Mouse (Mus musculus) kidney, embryonic 15.5 days (tissue): ENCODE results near the gene Acsbg2. TPM values are rescaled to one million over a fixed set of nuclear protein-coding genes. Genes with fewer than 3 reads are reported as not detected.

Experiments used
- ATAC-seq: fragments of 200-750 bp; cut with Nextera tagmentation; replicated peaks from 2 replicates; pipeline ENCODE4 v1.8.0; 2017; ENCODE audit warnings: moderate TSS enrichment; ENCODE audit not compliant: low FRiP score
- H3K27ac ChIP-seq: fragments of 300-500 bp; sonication (generic); 2 replicates; pipeline ENCODE4 v1.5.1; 2015; ENCODE audit warnings: mild to moderate bottlenecking, inconsistent platforms
- H3K27me3 ChIP-seq: fragments of 300-500 bp; sonication (generic); 2 replicates; pipeline ENCODE4 v1.6.1; 2015; ENCODE audit warnings: inconsistent platforms
- H3K36me3 ChIP-seq: fragments of 300-500 bp; sonication (generic); 2 replicates; pipeline ENCODE4 v1.6.1; 2015; ENCODE audit warnings: inconsistent platforms
- H3K4me1 ChIP-seq: fragments of 300-500 bp; sonication (generic); 2 replicates; pipeline ENCODE4 v1.6.1; 2015; ENCODE audit warnings: inconsistent platforms
- H3K4me2 ChIP-seq: fragments of 300-500 bp; sonication (generic); 2 replicates; pipeline ENCODE4 v1.6.1; 2015; ENCODE audit warnings: moderate library complexity, mild to moderate bottlenecking, inconsistent platforms
- H3K4me3 ChIP-seq: fragments of 300-500 bp; sonication (generic); replicated peaks from 2 replicates; pipeline ENCODE4 v1.5.1; 2015; ENCODE audit warnings: mild to moderate bottlenecking, inconsistent platforms
- H3K9ac ChIP-seq: fragments of 300-500 bp; sonication (generic); 2 replicates; pipeline ENCODE4 v1.6.1; 2015; ENCODE audit warnings: mild to moderate bottlenecking, inconsistent platforms
- H3K9me3 ChIP-seq: fragments of 300-500 bp; sonication (generic); replicated peaks from 2 replicates; pipeline ENCODE4 v1.6.1; 2016; ENCODE audit warnings: inconsistent platforms
- WGBS: fragments of 180-500 bp; shearing (Covaris S2); methylation state at CpG from one replicate; pipeline ENCODE4 v1.1.7; 2015; ENCODE audit warnings: mixed read lengths; 5-methylcytosine and 5-hydroxymethylcytosine counted together
- polyA plus RNA-seq: library from polyadenylated mRNA; unstranded; fragments of >200 nt; fragmentation: Nextera tagmentation; extraction: Ambion mirVana; gene quantifications from 2 replicates; pipeline ENCODE4 v1.2.1, GENCODE M21; 2015

The Acsbg2 gene
- polyA plus RNA-seq, 1 experiment from 2014 or later, result not detected

DNA sequence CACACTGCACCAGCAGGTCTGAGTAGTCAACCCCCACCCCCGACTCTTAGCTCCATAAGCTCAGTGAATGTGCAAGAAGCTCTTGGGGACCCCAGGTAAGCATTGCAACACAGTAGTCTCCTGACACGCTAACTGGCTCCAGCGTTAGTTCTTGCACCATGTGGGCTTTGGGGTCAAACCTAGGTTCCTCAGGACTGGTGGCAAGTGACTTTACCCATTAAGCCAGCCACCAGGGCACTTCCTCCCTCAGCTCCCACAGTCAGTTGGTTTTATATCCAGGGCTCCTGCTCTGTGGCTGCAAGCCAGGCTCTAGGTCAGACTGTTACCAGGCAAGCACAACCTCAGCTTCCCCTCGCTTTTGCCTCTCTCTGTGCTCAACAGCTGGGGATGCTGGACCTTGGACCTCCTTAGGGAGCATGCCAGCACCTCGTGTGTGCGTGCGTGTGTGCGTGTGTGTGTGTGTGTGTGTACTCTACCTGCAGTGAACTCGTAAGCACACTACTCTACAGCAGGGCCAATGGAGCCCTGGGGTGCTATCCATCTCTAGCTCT lies 21.2 kb upstream of the Acsbg2 start:
- Histone ChIP-seq H3K4me3 (no peak overlapping the region), H3K36me3 (peaks cover 100% of the 10 kb centered on the region), H3K9ac (no peak overlapping the region), H3K9me3 (no peaks in the 10 kb centered on the region), H3K4me2 (no peak overlapping the region), H3K4me1 (no peaks in the 10 kb centered on the region), H3K27me3 (no peaks in the 10 kb centered on the region), H3K27ac (no peak overlapping the region)
- WGBS, result 92% methylated on average over 9 of the region's 9 CpGs
- no peak for ATAC-seq

DNA sequence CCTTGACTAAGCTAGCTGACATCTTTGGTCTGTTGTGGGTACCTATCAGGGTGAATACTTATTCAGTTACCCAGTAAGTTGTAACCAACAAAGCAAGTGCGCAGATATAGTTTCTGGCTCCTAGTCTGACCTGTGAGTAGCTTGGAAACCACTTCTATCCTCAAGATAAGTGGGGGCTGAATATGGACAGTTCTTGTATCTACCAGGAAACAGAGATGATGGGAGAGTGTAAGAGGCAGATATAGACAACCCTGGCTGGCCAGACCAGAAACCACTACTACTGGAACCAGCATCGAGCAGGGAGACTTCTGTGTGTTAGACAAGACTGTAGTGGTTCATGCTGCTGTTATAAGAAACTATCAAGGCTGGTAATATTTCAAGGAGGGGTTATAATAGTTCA lies 15.8 kb upstream of the Acsbg2 start:
- peaks cover 64% of the 10 kb centered on the region for H3K36me3 ChIP-seq
- no peak overlapping the region for H3K4me2 ChIP-seq
- no peaks in the 10 kb centered on the region for H3K9me3 ChIP-seq
- WGBS, result 95% methylated on average over 2 of the region's 2 CpGs
- H3K9ac ChIP-seq, result no peak overlapping the region
- H3K27ac ChIP-seq, result no peak overlapping the region
- no peak for ATAC-seq
- no peak overlapping the region for H3K4me3 ChIP-seq
- H3K4me1 ChIP-seq, result no peaks in the 10 kb centered on the region
- no peaks in the 10 kb centered on the region for H3K27me3 ChIP-seq

DNA sequence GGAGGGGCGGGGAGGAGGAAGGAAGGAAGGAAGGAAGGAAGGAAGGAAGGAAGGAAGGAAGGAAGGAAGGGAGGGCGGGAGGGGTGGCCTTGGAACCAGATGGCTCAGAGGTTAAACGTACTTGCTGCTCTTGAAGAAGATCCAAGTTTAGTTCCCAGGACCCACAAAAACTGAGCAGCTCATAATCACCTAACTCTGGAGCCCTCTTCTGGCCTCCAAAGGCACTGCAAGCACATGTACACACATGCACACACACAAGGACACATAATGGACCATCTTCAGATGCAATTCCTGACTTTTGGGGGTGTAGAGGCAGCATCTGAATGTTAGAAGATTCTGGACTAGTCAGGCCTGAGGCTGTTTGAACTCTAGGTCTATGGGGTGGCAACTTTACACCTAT lies 13.8 kb upstream of the Acsbg2 start:
- no peak for ATAC-seq
- 94% methylated on average over 2 of the region's 3 CpGs for WGBS

DNA sequence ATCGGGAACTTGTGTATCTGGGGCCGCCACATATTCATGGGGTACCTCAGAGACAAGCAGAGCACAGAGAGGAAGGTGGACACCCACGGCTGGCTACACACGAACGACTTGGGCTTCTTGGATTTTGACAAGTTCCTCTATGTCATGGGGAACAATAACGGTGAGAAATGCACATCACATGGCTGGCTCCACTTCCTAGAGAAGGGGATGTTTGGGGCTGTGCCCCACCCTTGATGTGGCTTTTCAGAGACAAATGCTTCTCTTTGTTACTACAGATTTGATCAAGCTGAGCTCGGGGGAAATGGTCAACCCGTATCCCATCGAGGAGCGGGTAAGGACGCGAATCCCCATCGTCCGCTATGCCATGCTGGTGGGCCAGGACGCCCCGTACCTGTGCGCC lies 10.6 kb upstream of the Acsbg2 start:
- Histone ChIP-seq H3K4me3 (no peak overlapping the region), H3K36me3 (peaks cover 15% of the 10 kb centered on the region; the same call in 1 of the 2 replicates), H3K4me2 (no peak overlapping the region), H3K4me1 (0 out of 2 replicates have a peak, but pooled peaks cover 3% of the 10 kb centered on the region), H3K27ac (no peak overlapping the region), H3K27me3 (no peaks in the 10 kb centered on the region), H3K9ac (no peak overlapping the region), H3K9me3 (no peaks in the 10 kb centered on the region)
- WGBS, result 88% methylated on average over 17 of the region's 17 CpGs
- no peak for ATAC-seq

More for the DNA sequence above, 13.8 kb upstream of the Acsbg2 start:
- H3K4me3 ChIP-seq, result no peak overlapping the region
- 0 out of 2 replicates have a peak, but pooled peaks cover 3% of the 10 kb centered on the region for H3K4me1 ChIP-seq
- no peak overlapping the region for H3K9ac ChIP-seq
- H3K36me3 ChIP-seq, result peaks cover 45% of the 10 kb centered on the region
- H3K9me3 ChIP-seq, result no peaks in the 10 kb centered on the region
- H3K27ac ChIP-seq, result no peak overlapping the region
- H3K4me2 ChIP-seq, result no peak overlapping the region
- H3K27me3 ChIP-seq, result no peaks in the 10 kb centered on the region

DNA sequence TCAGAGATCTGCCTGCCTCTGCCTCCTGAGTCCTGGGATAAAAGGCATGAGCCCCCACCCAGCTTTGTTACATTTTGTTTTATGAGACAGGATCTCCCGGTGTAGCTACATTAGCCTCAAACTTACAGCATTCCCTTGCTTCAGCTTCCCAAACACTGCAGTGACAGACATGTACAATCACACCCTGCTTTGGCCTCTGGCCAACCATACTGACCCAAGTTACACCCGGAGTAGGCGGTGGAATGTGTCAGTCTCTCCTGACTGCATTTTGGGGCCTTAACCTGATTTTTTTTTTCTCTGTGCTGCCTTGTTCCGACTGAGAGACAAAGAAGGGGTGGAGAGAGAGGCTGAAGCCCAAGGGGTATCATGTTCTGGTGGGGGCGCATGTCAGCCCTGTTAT lies 10.1 kb upstream of the Acsbg2 start:
- Histone ChIP-seq H3K4me2 (no peak overlapping the region), H3K4me1 (0 out of 2 replicates have a peak, but pooled peaks cover 3% of the 10 kb centered on the region)
- no peak for ATAC-seq

DNA sequence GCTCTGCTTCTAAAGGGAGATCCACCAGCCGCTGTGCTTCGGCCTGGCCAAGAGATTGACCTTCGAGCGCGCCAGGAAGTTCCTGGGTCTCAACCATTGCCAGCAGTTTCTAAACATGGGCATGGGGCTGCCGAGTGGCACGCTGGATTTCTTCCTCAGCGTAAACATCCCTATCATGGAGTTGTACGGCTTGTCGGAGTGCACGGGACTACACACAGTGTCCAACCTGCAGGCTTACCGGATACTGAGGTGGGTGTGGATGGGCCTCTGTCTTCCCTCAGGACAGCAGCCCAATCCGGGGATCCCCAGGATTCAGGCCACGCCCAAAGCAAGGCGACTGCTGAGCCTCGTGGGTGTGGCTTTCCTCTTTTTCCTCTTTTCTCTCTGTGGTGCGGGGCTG lies 9.4 kb upstream of the Acsbg2 start:
- WGBS, result 54% methylated on average over 17 of the region's 17 CpGs
- Histone ChIP-seq H3K4me3 (0 out of 2 replicates have a peak overlapping the region, but pooled peaks have one; percentile 9), H3K27me3 (no peaks in the 10 kb centered on the region)

More for the DNA sequence above, 10.1 kb upstream of the Acsbg2 start:
- Histone ChIP-seq H3K9ac (no peak overlapping the region), H3K4me3 (no peak overlapping the region), H3K36me3 (peaks cover 10% of the 10 kb centered on the region; the same call in 1 of the 2 replicates), H3K27ac (no peak overlapping the region), H3K9me3 (no peaks in the 10 kb centered on the region), H3K27me3 (no peaks in the 10 kb centered on the region)
- 62% methylated on average over 5 of the region's 5 CpGs for WGBS

DNA sequence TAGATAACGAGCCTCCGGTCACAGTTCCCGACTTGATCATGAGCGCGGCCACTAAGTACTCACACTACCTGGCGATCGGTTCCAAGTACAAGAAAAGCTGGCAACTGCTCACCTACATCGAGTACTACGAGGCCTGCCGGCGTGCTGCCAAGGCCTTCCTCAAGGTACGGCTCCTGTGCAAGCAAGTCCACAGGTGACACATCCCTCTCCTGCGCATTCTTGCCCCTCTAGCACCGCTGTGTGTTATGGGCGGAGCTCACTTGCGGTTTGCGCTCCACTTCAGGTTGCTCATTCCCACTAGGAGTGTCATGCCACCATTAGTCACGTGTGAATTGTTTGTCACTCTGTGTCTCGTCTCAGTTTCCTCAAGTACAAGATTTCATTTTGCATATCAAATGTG lies 3.2 kb upstream of the Acsbg2 start:
- H3K9ac ChIP-seq, result no peak overlapping the region
- no peaks in the 10 kb centered on the region for H3K4me1 ChIP-seq
- 89% methylated on average over 19 of the region's 19 CpGs for WGBS
- H3K4me2 ChIP-seq, result no peak overlapping the region
- no peaks in the 10 kb centered on the region for H3K27me3 ChIP-seq
- no peaks in the 10 kb centered on the region for H3K36me3 ChIP-seq
- H3K9me3 ChIP-seq, result no peaks in the 10 kb centered on the region
- no peak overlapping the region for H3K27ac ChIP-seq
- no peak overlapping the region for H3K4me3 ChIP-seq
- no peak for ATAC-seq

More for the DNA sequence above, 9.4 kb upstream of the Acsbg2 start:
- peak overlapping the region; percentile 35 for H3K4me2 ChIP-seq
- H3K9me3 ChIP-seq, result no peaks in the 10 kb centered on the region
- H3K4me1 ChIP-seq, result 0 out of 2 replicates have a peak, but pooled peaks cover 3% of the 10 kb centered on the region
- H3K36me3 ChIP-seq, result peaks cover 3% of the 10 kb centered on the region; the same call in 1 of the 2 replicates
- no peak overlapping the region for H3K9ac ChIP-seq
- no peak overlapping the region for H3K27ac ChIP-seq
- no peak for ATAC-seq

DNA sequence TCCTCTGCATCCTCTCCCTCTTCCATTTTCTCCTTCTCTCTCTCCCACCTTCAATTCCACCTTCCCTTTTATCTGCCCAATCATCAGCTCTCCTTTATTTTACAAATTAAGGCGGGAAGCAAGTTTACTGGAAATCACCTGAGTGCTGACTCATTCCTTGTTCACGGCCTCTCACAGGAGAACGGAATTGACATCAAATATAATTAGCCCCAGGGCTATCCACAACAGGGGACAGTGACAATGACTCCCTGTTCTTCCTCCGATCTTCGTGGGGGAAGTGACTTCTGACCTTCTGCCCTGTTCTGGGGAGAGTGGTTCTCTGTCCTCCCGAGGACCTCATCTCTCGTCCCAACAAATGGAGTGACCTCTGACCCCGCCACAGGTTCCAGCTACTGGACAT lies 2.7 kb upstream of the Acsbg2 start:
- Histone ChIP-seq H3K9ac (no peak overlapping the region), H3K27me3 (no peaks in the 10 kb centered on the region), H3K9me3 (no peaks in the 10 kb centered on the region), H3K4me2 (no peak overlapping the region), H3K27ac (no peak overlapping the region), H3K36me3 (no peaks in the 10 kb centered on the region), H3K4me3 (no peak overlapping the region), H3K4me1 (no peaks in the 10 kb centered on the region)
- WGBS, result 54% methylated on average over 8 of the region's 8 CpGs
- ATAC-seq, result no peak

DNA sequence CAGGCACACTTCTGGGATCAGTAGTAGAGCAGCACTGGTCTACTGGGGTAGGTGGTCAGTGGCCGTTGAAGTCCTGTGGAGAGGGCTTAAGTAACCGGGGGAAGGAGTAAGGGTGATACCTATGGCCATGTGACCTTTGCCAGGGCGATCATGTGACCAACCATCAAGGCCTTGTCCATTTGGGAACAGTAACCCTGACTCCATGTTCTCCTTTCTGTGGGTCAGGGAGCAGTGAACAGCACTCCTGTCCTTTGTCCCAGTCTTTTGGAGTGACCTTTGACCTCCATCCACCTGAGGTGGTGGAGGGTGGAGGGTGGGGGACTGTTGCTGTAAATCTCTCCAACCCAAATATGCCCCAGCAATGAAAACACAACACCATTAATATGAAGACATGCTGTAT lies 2.2 kb upstream of the Acsbg2 start:
- no peak overlapping the region for H3K4me3 ChIP-seq
- H3K27me3 ChIP-seq, result no peaks in the 10 kb centered on the region
- H3K9ac ChIP-seq, result no peak overlapping the region
- no peaks in the 10 kb centered on the region for H3K4me1 ChIP-seq
- WGBS, result 82% methylated on average over 3 of the region's 3 CpGs
- H3K9me3 ChIP-seq, result no peaks in the 10 kb centered on the region
- no peak overlapping the region for H3K4me2 ChIP-seq
- H3K36me3 ChIP-seq, result no peaks in the 10 kb centered on the region
- no peak overlapping the region for H3K27ac ChIP-seq
- no peak for ATAC-seq

DNA sequence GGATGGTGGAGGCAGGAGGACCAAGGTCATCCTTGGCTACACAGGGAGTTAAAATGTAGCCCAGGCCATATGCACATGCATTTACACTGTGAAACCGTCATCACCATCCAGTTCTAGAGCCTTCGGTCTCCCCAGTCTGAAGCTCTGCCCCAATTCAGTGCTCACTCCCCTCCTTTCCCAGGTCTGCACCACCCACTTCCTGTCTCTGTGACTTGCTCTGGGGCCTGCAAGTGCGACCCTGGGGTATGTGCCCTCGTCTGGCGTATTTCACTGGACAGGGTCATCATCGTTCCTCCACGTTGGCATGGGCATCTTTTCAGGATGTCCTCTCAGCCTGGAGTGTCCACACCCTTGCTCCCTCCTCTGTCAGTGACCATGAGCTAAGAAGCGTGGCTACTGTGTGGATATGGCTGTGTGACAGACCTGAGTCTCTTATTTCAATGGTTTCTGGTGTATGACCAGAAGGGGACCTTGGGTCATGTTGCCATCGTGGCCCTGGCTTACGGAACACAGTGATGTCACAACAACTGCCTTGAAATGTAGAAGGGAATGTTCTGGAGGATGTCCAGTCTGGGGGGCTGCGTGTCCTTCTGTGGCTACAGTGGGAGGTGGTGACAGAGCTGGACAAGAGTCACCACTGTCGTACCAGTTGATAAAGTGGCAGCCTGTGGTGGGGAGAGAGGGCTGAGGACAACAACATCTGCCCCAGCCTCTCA lies 847 bp upstream of the Acsbg2 start, which contains the start of gene 1700061G19Rik:
Gene 1700061G19Rik, plus strand, starts transcription at position 542 of the 716 bp plus-strand sequence.
- no peak for ATAC-seq

DNA sequence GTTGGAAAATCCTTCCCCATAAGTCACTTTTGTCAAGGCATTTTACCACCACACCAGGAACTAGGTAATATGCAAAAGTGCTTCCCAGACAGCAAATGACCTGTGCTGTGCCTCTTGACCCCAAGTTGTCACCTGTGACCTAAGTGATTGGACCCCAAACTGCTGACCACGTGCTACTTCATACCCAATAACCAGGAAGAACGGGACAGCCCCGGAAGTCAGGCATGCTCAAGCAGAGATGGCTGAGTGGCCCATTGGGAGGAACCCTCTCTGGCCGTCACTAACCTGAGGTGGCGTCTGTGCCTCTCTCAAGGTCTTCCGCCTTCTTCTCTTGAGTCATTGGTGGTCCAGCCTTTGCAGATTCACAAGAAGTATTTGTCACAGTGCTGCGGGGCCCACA lies 1.7 kb downstream of the Acsbg2 start:
- H3K4me3 ChIP-seq, result no peak overlapping the region
- WGBS, result 75% methylated on average over 7 of the region's 7 CpGs
- ATAC-seq, result no peak
- H3K9ac ChIP-seq, result no peak overlapping the region
- H3K4me2 ChIP-seq, result no peak overlapping the region
- H3K36me3 ChIP-seq, result no peaks in the 10 kb centered on the region
- no peaks in the 10 kb centered on the region for H3K4me1 ChIP-seq
- no peaks in the 10 kb centered on the region for H3K27me3 ChIP-seq
- H3K9me3 ChIP-seq, result no peaks in the 10 kb centered on the region
- no peak overlapping the region for H3K27ac ChIP-seq

More for the DNA sequence above, 847 bp upstream of the Acsbg2 start, which contains the start of gene 1700061G19Rik:
- no peak within 1 kb of the TSS for H3K9ac ChIP-seq
- H3K4me1 ChIP-seq, result no peaks in the 10 kb centered on the region
- no peaks in the 10 kb centered on the region for H3K9me3 ChIP-seq
- no peak within 1 kb of the TSS for H3K4me2 ChIP-seq
- no peaks in the 10 kb centered on the region for H3K36me3 ChIP-seq
- no peak within 1 kb of the TSS for H3K4me3 ChIP-seq
- no peak within 1 kb of the TSS for H3K27ac ChIP-seq
- no peaks in the 10 kb centered on the region for H3K27me3 ChIP-seq
- 78% methylated on average over 12 of the region's 12 CpGs for WGBS

DNA sequence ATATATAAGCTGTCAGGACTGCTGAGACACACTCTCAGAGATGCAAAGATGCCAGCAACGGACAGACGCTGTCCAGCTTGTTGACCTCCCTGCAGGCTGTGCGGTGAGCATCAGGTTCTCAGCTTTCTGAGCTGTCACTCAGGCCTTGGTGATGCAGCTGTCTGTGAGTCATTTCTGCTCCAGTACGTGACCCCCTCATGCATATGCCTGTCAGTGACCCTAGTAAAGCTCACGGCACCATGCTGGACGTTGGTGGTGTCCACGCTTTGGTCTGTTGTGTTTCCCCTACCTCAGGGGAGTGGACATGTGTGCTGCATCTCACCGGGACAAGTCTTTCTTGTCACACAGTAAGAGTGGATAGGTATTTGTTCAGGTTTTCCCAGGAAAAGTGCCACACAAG lies 2.5 kb downstream of the Acsbg2 start:
- WGBS, result 52% methylated on average over 8 of the region's 8 CpGs
- no peaks in the 10 kb centered on the region for H3K4me1 ChIP-seq
- no peaks in the 10 kb centered on the region for H3K27me3 ChIP-seq
- no peaks in the 10 kb centered on the region for H3K36me3 ChIP-seq
- H3K9me3 ChIP-seq, result peaks cover 5% of the 10 kb centered on the region; the same call in 1 of the 2 replicates
- no peak overlapping the region for H3K4me2 ChIP-seq
- no peak for ATAC-seq
- H3K27ac ChIP-seq, result no peak overlapping the region
- H3K9ac ChIP-seq, result no peak overlapping the region
- H3K4me3 ChIP-seq, result no peak overlapping the region
